Comparison of ENCODE assay signal across 18 mouse cellular contexts in genomic region chr3:144015236-144015635, GRCm38 (mm10).
DNase-seq lines count a peak whose midpoint lies in the region; ATAC-seq lines count a peak whose summit lies in the region.
"Had no signal": no experiment of that assay in that cellular context is flagged by ENCODE, and none has a peak within 500 bp of the region (broad histone marks: within the 10 kb centered on the region; RNA-seq: fewer than 3 reads in every experiment).

No protein-coding gene starts in this region.

- DNase-seq in thymus, postnatal 14 days, result peak; percentile 2
- DNase-seq in thymus, postnatal 0 days (ENCODE audit: low spot score), result no peak
- DNase-seq in heart, adult 18-20 months, result no peak
- DNase-seq: adrenal gland, adult 2 months; adrenal gland, postnatal 14 days; cerebellum, adult 11 months; cerebellum, adult 2 months; cerebellum, adult 9-11 months; cerebellum, postnatal 25 days; embryo, embryonic 11 days; forebrain, postnatal 0 days; gastrocnemius, adult 2 months; gastrocnemius, postnatal 25 days had no signal

- ATAC-seq in megakaryocyte, adult 5-6 weeks (ENCODE audit: poor library complexity, severe bottlenecking), result peak; percentile 94
- peak; percentile 86 for ATAC-seq in neutrophil, adult 5-6 weeks (ENCODE audit: extremely low read depth, insufficient number of reproducible peaks, low FRiP score, poor library complexity, severe bottlenecking)
- no peak for ATAC-seq in erythroid progenitor cell, adult 5-6 weeks (replicated peaks; ENCODE audit: low FRiP score, poor library complexity, severe bottlenecking)
- ATAC-seq: CD4-positive, CD25-positive, alpha-beta regulatory T cell, adult 4 months; forebrain, embryonic 14.5 days; forebrain, postnatal 0 days had no signal
